Mouse (Mus musculus) forebrain, postnatal 0 days (tissue): ENCODE results near the gene Rsrc1. TPM values are rescaled to one million over a fixed set of nuclear protein-coding genes. Genes with fewer than 3 reads are reported as not detected.

Experiments used
- ATAC-seq: fragments of 200-750 bp; cut with Nextera tagmentation; 2 replicates; pipeline ENCODE4 v1.8.0; 2017; ENCODE audit warnings: mild to moderate bottlenecking, moderate library complexity
- DNase-seq: peaks from one replicate; pipeline ENCODE4 v3.0.0-alpha.2; 2015
- H3K27ac ChIP-seq: fragments of 300-500 bp; sonication (generic); 2 replicates; pipeline ENCODE4 v1.5.1; 2014; ENCODE audit warnings: low read depth, mild to moderate bottlenecking, antibody characterized with exemption, low read length, moderate library complexity, mixed read lengths
- H3K27me3 ChIP-seq: fragments of 300-500 bp; sonication (generic); 2 replicates; pipeline ENCODE4 v1.6.1; 2014; ENCODE audit warnings: mild to moderate bottlenecking, low read length, mixed read lengths; ENCODE audit not compliant: insufficient read depth
- H3K36me3 ChIP-seq: fragments of 300-500 bp; sonication (generic); 2 replicates; pipeline ENCODE4 v1.6.1; 2014; ENCODE audit warnings: mild to moderate bottlenecking, moderate library complexity; ENCODE audit not compliant: insufficient read depth
- H3K4me1 ChIP-seq: fragments of 300-500 bp; sonication (generic); 2 replicates; pipeline ENCODE4 v1.6.1; 2014; ENCODE audit warnings: antibody characterized with exemption; ENCODE audit not compliant: insufficient read depth
- H3K4me2 ChIP-seq: fragments of 300-500 bp; sonication (generic); 2 replicates; pipeline ENCODE4 v1.6.1; 2014; ENCODE audit warnings: low read depth, mild to moderate bottlenecking, moderate library complexity
- H3K4me3 ChIP-seq: fragments of 300-500 bp; sonication (generic); 2 replicates; pipeline ENCODE4 v1.5.1; 2014; ENCODE audit warnings: low read depth, low read length, mixed read lengths
- H3K9ac ChIP-seq: fragments of 300-500 bp; sonication (generic); 2 replicates; pipeline ENCODE4 v1.6.1; 2014; ENCODE audit warnings: mild to moderate bottlenecking
- H3K9me3 ChIP-seq: fragments of 300-500 bp; sonication (generic); 2 replicates; pipeline ENCODE4 v1.6.1; 2016; ENCODE audit warnings: low read length
- CTCF ChIP-seq: sonication (generic); IDR thresholded peaks from 2 replicates; pipeline ENCODE4 v1.5.1; 2016; ENCODE audit warnings: antibody characterized with exemption, control low read depth, low read depth
- WGBS: fragments of 180-500 bp; shearing (Covaris S2); extraction: QIAGEN DNeasy Blood & Tissue Kit; methylation state at CpG from one replicate; pipeline ENCODE4 v1.1.7; 2014; 5-methylcytosine and 5-hydroxymethylcytosine counted together
- polyA plus RNA-seq: library from polyadenylated mRNA; unstranded; fragments of >200 nt; fragmentation: Nextera tagmentation; extraction: Ambion mirVana; gene quantifications from 2 replicates; pipeline ENCODE4 v1.2.1, GENCODE M21; 2015
- total RNA-seq: library from RNA; depleted of rRNA; stranded (reverse); fragments of >200 nt; gene quantifications from 2 replicates; pipeline ENCODE4 v1.2.3, GENCODE M21; 2014

Gene Rsrc1
- total and polyA plus RNA-seq, 2 experiments from 2014 or later = 25.9 to 33.6 TPM

- Histone ChIP-seq H3K4me3 (0 out of 2 replicates have a peak overlapping the region, but pooled peaks have one; percentile 0), H3K4me1 (no peaks in the 10 kb centered on the region), H3K9ac (no peak overlapping the region), H3K27me3 (peaks cover 71% of the 10 kb centered on the region), H3K9me3 (no peaks in the 10 kb centered on the region), H3K4me2 (0 out of 2 replicates have a peak overlapping the region, but pooled peaks have one; percentile 1), H3K36me3 (no peaks in the 10 kb centered on the region), H3K27ac (no peak overlapping the region)
- no peak for TF ChIP-seq CTCF
- WGBS = under 1% methylated on average over 29 of the region's 29 CpGs
- DNase-seq (no peak), ATAC-seq (no peak; the same call in 1 of the 2 replicates)
These were observed 10.4 kb upstream of the Rsrc1 start for GRCm38 (mm10) chr3:66970661-66971331.

- Histone ChIP-seq H3K4me1 (no peaks in the 10 kb centered on the region), H3K4me3 (no peak overlapping the region), H3K27me3 (peaks cover 76% of the 10 kb centered on the region), H3K36me3 (no peaks in the 10 kb centered on the region), H3K4me2 (no peak overlapping the region), H3K27ac (no peak overlapping the region), H3K9ac (no peak overlapping the region), H3K9me3 (no peaks in the 10 kb centered on the region)
- DNase-seq (peak; percentile 70), ATAC-seq (no peak)
- no peak for TF ChIP-seq CTCF
- 6% methylated on average over 16 of the region's 16 CpGs for WGBS
These were observed 8.8 kb upstream of the Rsrc1 start for GRCm38 (mm10) chr3:66972191-66972950.

GRCm38 (mm10) chr3:66973391-66973943 is 7.7 kb upstream of the Rsrc1 start:
- Histone ChIP-seq H3K27ac (no peak overlapping the region), H3K9me3 (no peaks in the 10 kb centered on the region), H3K36me3 (no peaks in the 10 kb centered on the region), H3K4me1 (no peaks in the 10 kb centered on the region), H3K4me3 (peak overlapping the region; percentile 20), H3K4me2 (peak overlapping the region; percentile 43), H3K9ac (no peak overlapping the region), H3K27me3 (peaks cover 70% of the 10 kb centered on the region)
- TF ChIP-seq CTCF = no peak
- under 1% methylated on average over 59 of the region's 59 CpGs for WGBS
- ATAC-seq (peak; percentile 63), DNase-seq (peak; percentile 60)

GRCm38 (mm10) chr3:66974501-66974900 is 6.7 kb upstream of the Rsrc1 start:
- TF ChIP-seq CTCF = no peak
- ATAC-seq (peak; percentile 40; the same call in 1 of the 2 replicates), DNase-seq (peak; percentile 27)
- H3K36me3 ChIP-seq = no peaks in the 10 kb centered on the region
- 17% methylated on average over 3 of the region's 3 CpGs for WGBS
- no peak overlapping the region for H3K4me2 ChIP-seq
- peaks cover 79% of the 10 kb centered on the region for H3K27me3 ChIP-seq
- no peak overlapping the region for H3K9ac ChIP-seq
- H3K4me1 ChIP-seq = no peaks in the 10 kb centered on the region
- no peak overlapping the region for H3K27ac ChIP-seq
- no peaks in the 10 kb centered on the region for H3K9me3 ChIP-seq
- H3K4me3 ChIP-seq = no peak overlapping the region

GRCm38 (mm10) chr3:66976889-66977615 is 4.1 kb upstream of the Rsrc1 start:
- Histone ChIP-seq H3K27ac (no peak overlapping the region), H3K4me3 (no peak overlapping the region), H3K36me3 (no peaks in the 10 kb centered on the region), H3K4me1 (no peaks in the 10 kb centered on the region), H3K9me3 (no peaks in the 10 kb centered on the region), H3K27me3 (peaks cover 81% of the 10 kb centered on the region), H3K4me2 (no peak overlapping the region), H3K9ac (no peak overlapping the region)
- TF ChIP-seq CTCF = no peak
- WGBS = 8% methylated on average over 13 of the region's 13 CpGs
- DNase-seq (peak; percentile 72), ATAC-seq (no peak)

DNA sequence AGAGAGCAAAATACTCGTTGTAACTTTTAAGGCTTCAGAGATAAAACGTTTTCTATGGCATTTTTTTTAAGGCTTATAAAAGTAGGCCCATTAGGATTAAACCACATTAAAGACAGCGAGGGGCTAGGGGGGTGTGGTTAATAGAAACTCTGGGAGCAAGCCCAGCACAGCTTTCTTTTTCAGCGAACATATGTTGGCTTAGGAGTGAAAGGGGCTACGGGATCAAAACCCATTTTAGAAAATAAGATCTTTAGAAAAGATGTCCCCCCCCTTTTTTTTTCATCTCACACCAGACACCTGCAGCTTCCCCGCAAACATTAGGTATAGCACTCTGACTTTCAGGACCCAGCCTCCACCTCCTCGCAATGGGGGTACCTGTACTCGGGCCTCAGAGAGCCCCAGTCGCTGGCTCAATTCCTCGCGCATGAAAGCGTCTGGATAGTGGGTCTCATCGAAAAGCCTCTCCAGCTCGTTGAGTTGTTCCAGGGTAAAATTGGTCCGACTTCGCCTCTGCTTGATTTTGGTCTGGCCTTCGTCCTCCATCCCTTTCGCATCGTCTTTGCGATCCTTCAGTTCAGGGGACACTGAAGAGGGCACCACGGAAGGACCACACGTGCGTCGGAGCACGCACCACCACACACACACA is 3.3 kb upstream of the Rsrc1 start:
- no peak overlapping the region for H3K4me3 ChIP-seq
- WGBS = 3% methylated on average over 25 of the region's 25 CpGs

More for the DNA sequence above, 3.3 kb upstream of the Rsrc1 start:
- no peaks in the 10 kb centered on the region for H3K4me1 ChIP-seq
- no peak for TF ChIP-seq CTCF
- DNase-seq (peak; percentile 63), ATAC-seq (no peak)
- no peak overlapping the region for H3K9ac ChIP-seq
- peaks cover 84% of the 10 kb centered on the region for H3K27me3 ChIP-seq
- H3K4me2 ChIP-seq = no peak overlapping the region
- H3K27ac ChIP-seq = no peak overlapping the region
- H3K36me3 ChIP-seq = no peaks in the 10 kb centered on the region
- H3K9me3 ChIP-seq = no peaks in the 10 kb centered on the region
